Mouse (Mus musculus) lung, embryonic 14.5 days (tissue): ENCODE results near the gene Etaa1. TPM values are rescaled to one million over a fixed set of nuclear protein-coding genes. Genes with fewer than 3 reads are reported as not detected.

ENCODE experiments used
- ATAC-seq: fragments of 200-750 bp; cut with Nextera tagmentation; 2 replicates; pipeline ENCODE4 v1.8.0; 2017; ENCODE audit warnings: mild to moderate bottlenecking, moderate TSS enrichment, moderate library complexity; ENCODE audit not compliant: insufficient read depth
- DNase-seq: peaks from one replicate; pipeline ENCODE4 v3.0.0-alpha.2; 2015
- H3K27ac ChIP-seq: fragments of 300-500 bp; sonication (generic); 2 replicates; pipeline ENCODE4 v1.5.1; 2014; ENCODE audit warnings: low read depth, mild to moderate bottlenecking, moderate library complexity
- H3K27me3 ChIP-seq: fragments of 300-500 bp; sonication (generic); 2 replicates; pipeline ENCODE4 v1.6.1; 2014; ENCODE audit warnings: low read length, control low read depth; ENCODE audit not compliant: insufficient read depth
- H3K36me3 ChIP-seq: fragments of 300-500 bp; sonication (generic); 2 replicates; pipeline ENCODE4 v1.6.1; 2014; ENCODE audit warnings: control low read depth; ENCODE audit not compliant: insufficient read depth
- H3K4me1 ChIP-seq: fragments of 300-500 bp; sonication (generic); 2 replicates; pipeline ENCODE4 v1.6.1; 2014; ENCODE audit warnings: antibody characterized with exemption, control low read depth; ENCODE audit not compliant: insufficient read depth
- H3K4me2 ChIP-seq: fragments of 300-500 bp; sonication (generic); 2 replicates; pipeline ENCODE4 v1.6.1; 2014; ENCODE audit warnings: mild to moderate bottlenecking
- H3K4me3 ChIP-seq: fragments of 300-500 bp; sonication (generic); 2 replicates; pipeline ENCODE4 v1.5.1; 2014; ENCODE audit warnings: low read depth, low read length
- H3K9ac ChIP-seq: fragments of 300-500 bp; sonication (generic); 2 replicates; pipeline ENCODE4 v1.6.1; 2014
- H3K9me3 ChIP-seq: fragments of 300-500 bp; sonication (generic); 2 replicates; pipeline ENCODE4 v1.6.1; 2016; ENCODE audit warnings: low read depth, low read length, control low read depth
- CTCF ChIP-seq: IDR thresholded peaks from 2 replicates; pipeline ENCODE4 v1.5.1; 2016; ENCODE audit warnings: antibody characterized with exemption, low read depth
- WGBS: fragments of 180-500 bp; shearing (Covaris S2); extraction: QIAGEN DNeasy Blood & Tissue Kit; methylation state at CpG from one replicate; pipeline ENCODE4 v1.1.7; 2014; 5-methylcytosine and 5-hydroxymethylcytosine counted together
- polyA plus RNA-seq: library from polyadenylated mRNA; unstranded; fragments of >200 nt; fragmentation: Nextera tagmentation; extraction: Ambion mirVana; gene quantifications from 2 replicates; pipeline ENCODE4 v1.2.1, GENCODE M21; 2014

Etaa1 gene
- polyA plus RNA-seq: 18.8 and 19.3 TPM in 2 replicates

DNA sequence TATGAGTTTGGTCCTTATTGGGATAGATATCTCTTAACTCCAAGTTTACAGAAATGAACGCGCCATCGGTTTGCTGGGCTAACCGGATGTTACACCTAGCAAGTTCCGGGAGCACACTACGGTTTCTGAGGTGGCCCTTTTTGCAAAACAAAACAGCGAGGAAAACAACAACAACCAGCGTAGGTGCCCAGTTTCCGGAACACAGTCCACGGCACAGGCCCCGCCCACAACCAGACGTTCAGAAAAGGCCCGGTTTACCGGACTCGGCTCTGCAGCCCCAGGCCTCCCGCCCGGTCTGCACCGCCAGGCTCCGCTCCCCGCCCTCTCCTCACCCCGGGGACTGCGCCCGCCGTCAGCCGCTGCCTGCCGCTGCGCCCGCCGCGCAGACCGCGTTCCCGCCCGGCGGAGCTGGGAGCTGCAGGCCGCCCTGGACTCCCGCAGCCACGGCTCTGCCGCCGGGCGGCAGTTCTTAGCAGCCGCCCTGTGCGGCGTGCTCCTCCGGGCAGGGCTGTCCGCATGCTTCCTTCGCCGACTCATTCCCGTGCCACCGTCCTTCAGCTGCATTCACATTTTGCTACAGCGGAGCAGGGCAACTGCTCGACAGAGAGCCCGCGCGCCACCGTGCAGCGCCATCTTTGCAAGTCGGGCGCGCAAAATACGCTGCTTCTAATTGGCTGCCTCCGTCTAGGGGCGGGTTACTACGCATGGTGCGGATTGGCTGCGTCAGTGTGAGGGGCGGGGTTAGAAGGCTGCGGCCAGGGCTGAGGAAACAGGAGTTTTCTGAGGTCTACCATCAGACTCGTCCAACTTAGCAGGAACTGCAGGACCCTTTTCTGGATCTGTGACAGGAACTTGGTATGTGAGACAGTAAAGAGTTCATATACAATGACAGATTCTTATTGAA lies at the start of gene Etaa1:
TSS of gene Etaa1 (minus strand) at position 645 of the 904 bp plus-strand sequence.
- no peak for TF ChIP-seq CTCF
- peaks cover 22% of the 10 kb centered on the region for H3K36me3 ChIP-seq
- no peaks in the 10 kb centered on the region for H3K9me3 ChIP-seq
- H3K4me2 ChIP-seq: peak within 1 kb of the TSS; percentile 85
- WGBS: under 1% methylated on average over 69 of the region's 69 CpGs
- ATAC-seq (peak; percentile 100), DNase-seq (peak; percentile 99)
- H3K27me3 ChIP-seq: no peaks in the 10 kb centered on the region
- peak within 1 kb of the TSS; percentile 98 for H3K27ac ChIP-seq
- peak within 1 kb of the TSS; percentile 98 for H3K9ac ChIP-seq
- peak within 1 kb of the TSS; percentile 98 for H3K4me3 ChIP-seq
- H3K4me1 ChIP-seq: no peaks in the 10 kb centered on the region

- no peak overlapping the region for H3K9ac ChIP-seq
- no peak overlapping the region for H3K4me3 ChIP-seq
- ATAC-seq: no peak
- no peaks in the 10 kb centered on the region for H3K36me3 ChIP-seq
- 71% methylated on average over 3 of the region's 3 CpGs for WGBS
- no peaks in the 10 kb centered on the region for H3K27me3 ChIP-seq
- DNase-seq: no peak
- no peak for TF ChIP-seq CTCF
- H3K4me1 ChIP-seq: no peaks in the 10 kb centered on the region
- no peak overlapping the region for H3K27ac ChIP-seq
- H3K4me2 ChIP-seq: no peak overlapping the region
- no peaks in the 10 kb centered on the region for H3K9me3 ChIP-seq
These were observed 40.5 kb upstream of the Etaa1 start for GRCm38 (mm10) chr11:17994151-17994550.

GRCm38 (mm10) chr11:17992311-17992710 lies 38.6 kb upstream of the Etaa1 start:
- H3K27ac ChIP-seq: no peak overlapping the region
- no peaks in the 10 kb centered on the region for H3K9me3 ChIP-seq
- DNase-seq: no peak
- no peaks in the 10 kb centered on the region for H3K27me3 ChIP-seq
- TF ChIP-seq CTCF: no peak
- no peak overlapping the region for H3K9ac ChIP-seq
- H3K4me3 ChIP-seq: no peak overlapping the region
- 65% methylated on average over 9 of the region's 9 CpGs for WGBS
- no peaks in the 10 kb centered on the region for H3K36me3 ChIP-seq
- no peak overlapping the region for H3K4me2 ChIP-seq
- ATAC-seq: no peak
- no peaks in the 10 kb centered on the region for H3K4me1 ChIP-seq

DNA sequence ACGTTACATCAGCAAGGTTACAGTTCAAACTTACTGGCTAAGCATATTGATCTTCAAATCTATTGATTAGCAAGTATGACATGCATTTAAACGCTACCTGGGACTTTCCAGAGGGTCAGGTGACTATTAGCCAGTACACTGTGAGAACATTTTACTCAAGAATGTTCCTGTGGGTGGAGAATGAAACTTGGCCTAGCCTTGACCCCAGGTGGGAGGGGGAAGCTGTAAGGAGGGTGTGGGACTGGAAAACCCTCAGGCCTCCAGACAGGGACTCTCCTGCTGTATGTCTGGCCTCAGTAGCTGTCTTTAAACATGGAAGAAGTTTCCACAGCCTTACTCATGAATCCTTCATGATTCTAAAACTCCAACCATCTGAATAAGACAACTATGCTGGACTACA lies 29.7 kb upstream of the Etaa1 start:
- Histone ChIP-seq H3K4me3 (no peak overlapping the region), H3K4me1 (no peaks in the 10 kb centered on the region), H3K27ac (no peak overlapping the region), H3K4me2 (no peak overlapping the region), H3K9ac (no peak overlapping the region), H3K27me3 (no peaks in the 10 kb centered on the region), H3K9me3 (no peaks in the 10 kb centered on the region), H3K36me3 (no peaks in the 10 kb centered on the region)
- no peak for DNase-seq
- 77% methylated on average over 2 of the region's 2 CpGs for WGBS
- TF ChIP-seq CTCF: no peak
- ATAC-seq: no peak

DNA sequence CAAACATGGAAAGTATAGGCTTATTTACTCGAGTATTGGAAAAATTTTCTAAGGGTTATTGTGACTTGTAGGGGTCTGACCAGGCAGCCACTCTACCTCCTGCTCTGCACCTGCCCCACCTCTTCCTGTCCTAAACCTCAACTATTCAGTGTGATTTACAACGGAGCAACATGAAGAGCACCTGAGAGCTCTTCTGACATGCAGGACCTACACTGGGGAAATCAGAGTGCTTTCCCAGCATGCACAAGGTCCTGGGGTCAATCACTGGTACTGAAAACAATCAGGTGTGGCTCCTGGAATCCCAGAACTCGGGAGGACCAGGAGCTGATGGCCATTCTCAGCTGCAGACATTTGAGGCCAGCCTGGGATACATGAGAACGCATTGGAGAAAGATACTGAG lies 27.6 kb upstream of the Etaa1 start:
- Histone ChIP-seq H3K27me3 (no peaks in the 10 kb centered on the region), H3K36me3 (no peaks in the 10 kb centered on the region), H3K4me3 (no peak overlapping the region), H3K27ac (no peak overlapping the region), H3K4me1 (no peaks in the 10 kb centered on the region), H3K9me3 (no peaks in the 10 kb centered on the region), H3K9ac (no peak overlapping the region), H3K4me2 (no peak overlapping the region)
- WGBS: 57% methylated on average over 4 of the region's 4 CpGs
- ATAC-seq (no peak), DNase-seq (no peak)
- no peak for TF ChIP-seq CTCF

GRCm38 (mm10) chr11:17975581-17975980 lies 21.9 kb upstream of the Etaa1 start:
- Histone ChIP-seq H3K4me3 (no peak overlapping the region), H3K9ac (no peak overlapping the region), H3K27ac (no peak overlapping the region), H3K4me2 (no peak overlapping the region), H3K9me3 (no peaks in the 10 kb centered on the region), H3K27me3 (no peaks in the 10 kb centered on the region), H3K36me3 (no peaks in the 10 kb centered on the region), H3K4me1 (no peaks in the 10 kb centered on the region)
- ATAC-seq (no peak), DNase-seq (no peak)
- WGBS: 65% methylated on average over 3 of the region's 3 CpGs
- TF ChIP-seq CTCF: no peak

DNA sequence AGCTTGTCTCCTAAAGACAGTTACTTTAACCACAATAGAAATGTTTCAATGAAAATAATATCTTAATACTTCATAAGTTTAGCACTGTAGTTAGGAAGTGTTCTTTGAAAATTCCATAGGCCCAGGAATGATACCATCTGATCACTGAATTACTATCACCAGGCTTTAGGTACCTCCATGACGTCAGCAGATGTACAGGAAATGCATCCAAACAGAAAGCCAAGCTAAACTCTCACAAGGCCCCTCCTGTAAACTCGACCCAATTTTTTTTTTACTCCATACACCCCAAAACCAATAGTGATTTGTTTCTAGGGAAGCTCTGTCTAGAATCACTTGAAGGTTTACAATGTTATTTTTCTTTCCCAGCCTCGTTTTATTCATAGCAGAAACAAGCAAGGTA lies 884 bp downstream of the Etaa1 start:
- peak overlapping the region; percentile 98 for H3K27ac ChIP-seq
- peak overlapping the region; percentile 98 for H3K9ac ChIP-seq
- H3K9me3 ChIP-seq: no peaks in the 10 kb centered on the region
- DNase-seq (peak; percentile 44), ATAC-seq (no peak)
- 0% methylated on average over 3 of the region's 3 CpGs for WGBS
- peaks cover 22% of the 10 kb centered on the region for H3K36me3 ChIP-seq
- H3K4me1 ChIP-seq: no peaks in the 10 kb centered on the region
- no peaks in the 10 kb centered on the region for H3K27me3 ChIP-seq
- no peak for TF ChIP-seq CTCF
- peak overlapping the region; percentile 98 for H3K4me3 ChIP-seq
- H3K4me2 ChIP-seq: peak overlapping the region; percentile 85
